Mouse (Mus musculus): ENCODE data around the gene Acot1. TPM values are rescaled to one million over a fixed set of nuclear protein-coding genes. Genes with fewer than 3 reads are reported as not detected.
A peak's percentile ranks its signal among the peaks of the same experiment; 100 is the strongest.
"Not testable (repeated sequence)": the region's sequence is repeated elsewhere in the genome, so short reads cannot be mapped to it uniquely, and the experiment has no call there.

Gene Acot1
- total and polyA plus RNA-seq, 2 experiments from 2014 or later: 122 to 137 TPM

GRCm38 (mm10) chr12:84042248-84042647 lies 33.0 kb downstream of the Acot1 start:
- no peaks in the 10 kb centered on the region for H3K36me3 ChIP-seq (replicated peaks; ENCODE audit: control insufficient read depth, insufficient read depth, low read length)
- H3K4me2 ChIP-seq (ENCODE audit: low read depth, low read length): no peak overlapping the region
- WGBS: 88% methylated on average over 5 of the region's 5 CpGs
- no peak overlapping the region for H3K4me3 ChIP-seq (ENCODE audit: low read depth, low read length)
- no peak overlapping the region for H3K9ac ChIP-seq (replicated peaks; ENCODE audit: low read depth, low read length)
- no peaks in the 10 kb centered on the region; the same call in 1 of the 2 replicates for H3K27me3 ChIP-seq (ENCODE audit: control insufficient read depth, insufficient read depth, low read length)
- DNase-seq (ENCODE audit: low spot score): no peak
- H3K9me3 ChIP-seq (replicated peaks; ENCODE audit: control insufficient read depth, low read length): no peaks in the 10 kb centered on the region
- no peaks in the 10 kb centered on the region; the same call in 1 of the 2 replicates for H3K4me1 ChIP-seq (ENCODE audit: control insufficient read depth, insufficient read depth)
- TF ChIP-seq EP300 (IDR thresholded peaks at IDR 0.05; ENCODE audit: low read depth): no peak
- no peak for TF ChIP-seq CTCF (IDR thresholded peaks at IDR 0.05; ENCODE audit: low read depth)
- no peak for ATAC-seq (ENCODE audit: insufficient read depth, low read depth)
- H3K27ac ChIP-seq (ENCODE audit: low read depth): no peak overlapping the region

GRCm38 (mm10) chr12:84044045-84044444 lies 34.8 kb downstream of the Acot1 start:
- WGBS: 70% methylated on average over 2 of the region's 2 CpGs
- H3K4me3 ChIP-seq (ENCODE audit: low read depth, low read length): no peak overlapping the region
- ATAC-seq (ENCODE audit: insufficient read depth, low read depth) (no peak), DNase-seq (ENCODE audit: low spot score) (no peak)
- no peak overlapping the region for H3K27ac ChIP-seq (ENCODE audit: low read depth)
- H3K9me3 ChIP-seq (replicated peaks; ENCODE audit: control insufficient read depth, low read length): 0 out of 2 replicates have a peak, but pooled peaks cover 6% of the 10 kb centered on the region
- TF ChIP-seq CTCF (IDR thresholded peaks at IDR 0.05; ENCODE audit: low read depth) (no peak), EP300 (IDR thresholded peaks at IDR 0.05; ENCODE audit: low read depth) (no peak)
- no peaks in the 10 kb centered on the region for H3K4me1 ChIP-seq (ENCODE audit: control insufficient read depth, insufficient read depth)
- H3K4me2 ChIP-seq (ENCODE audit: low read depth, low read length): no peak overlapping the region
- no peaks in the 10 kb centered on the region for H3K36me3 ChIP-seq (replicated peaks; ENCODE audit: control insufficient read depth, insufficient read depth, low read length)
- H3K9ac ChIP-seq (replicated peaks; ENCODE audit: low read depth, low read length): no peak overlapping the region
- no peaks in the 10 kb centered on the region for H3K27me3 ChIP-seq (ENCODE audit: control insufficient read depth, insufficient read depth, low read length)

GRCm38 (mm10) chr12:84046906-84047305 lies 37.6 kb downstream of the Acot1 start:
- no peaks in the 10 kb centered on the region for H3K36me3 ChIP-seq (replicated peaks; ENCODE audit: control insufficient read depth, insufficient read depth, low read length)
- H3K4me3 ChIP-seq (ENCODE audit: low read depth, low read length): no peak overlapping the region
- no peaks in the 10 kb centered on the region for H3K27me3 ChIP-seq (ENCODE audit: control insufficient read depth, insufficient read depth, low read length)
- ATAC-seq (ENCODE audit: insufficient read depth, low read depth): no peak
- no peaks in the 10 kb centered on the region for H3K4me1 ChIP-seq (ENCODE audit: control insufficient read depth, insufficient read depth)
- no peak overlapping the region for H3K9ac ChIP-seq (replicated peaks; ENCODE audit: low read depth, low read length)
- 0 out of 2 replicates have a peak, but pooled peaks cover 6% of the 10 kb centered on the region for H3K9me3 ChIP-seq (replicated peaks; ENCODE audit: control insufficient read depth, low read length)
- no peak for DNase-seq (ENCODE audit: low spot score)
- 88% methylated on average over 1 of the region's 1 CpGs for WGBS
- TF ChIP-seq EP300 (IDR thresholded peaks at IDR 0.05; ENCODE audit: low read depth): no peak
- TF ChIP-seq CTCF (IDR thresholded peaks at IDR 0.05; ENCODE audit: low read depth): no peak
- H3K4me2 ChIP-seq (ENCODE audit: low read depth, low read length): no peak overlapping the region
- H3K27ac ChIP-seq (ENCODE audit: low read depth): no peak overlapping the region

GRCm38 (mm10) chr12:84050744-84051143 lies 41.5 kb downstream of the Acot1 start:
- DNase-seq (ENCODE audit: low spot score); H3K9me3 ChIP-seq (replicated peaks; ENCODE audit: control insufficient read depth, low read length); H3K9ac ChIP-seq (replicated peaks; ENCODE audit: low read depth, low read length); H3K4me1 ChIP-seq (ENCODE audit: control insufficient read depth, insufficient read depth); H3K4me3 ChIP-seq (ENCODE audit: low read depth, low read length); H3K36me3 ChIP-seq (replicated peaks; ENCODE audit: control insufficient read depth, insufficient read depth, low read length); H3K27ac ChIP-seq (ENCODE audit: low read depth); H3K4me2 ChIP-seq (ENCODE audit: low read depth, low read length); ATAC-seq (ENCODE audit: insufficient read depth, low read depth): not testable (repeated sequence)
- H3K27me3 ChIP-seq (ENCODE audit: control insufficient read depth, insufficient read depth, low read length): 0 out of 2 replicates have a peak, but pooled peaks cover 15% of the 10 kb centered on the region
- WGBS: 77% methylated on average over 5 of the region's 5 CpGs

GRCm38 (mm10) chr12:84051937-84052474 lies 42.7 kb downstream of the Acot1 start, which contains the start of gene Acot3:
Gene Acot3, plus strand, starts transcription at chr12:84052144.
- peak within 1 kb of the TSS; percentile 65 for H3K4me2 ChIP-seq (ENCODE audit: low read depth, low read length)
- no peaks in the 10 kb centered on the region for H3K36me3 ChIP-seq (replicated peaks; ENCODE audit: control insufficient read depth, insufficient read depth, low read length)
- no peak within 1 kb of the TSS for H3K9ac ChIP-seq (replicated peaks; ENCODE audit: low read depth, low read length)
- WGBS: 78% methylated on average over 5 of the region's 5 CpGs
- peak within 1 kb of the TSS; percentile 46; the same call in 1 of the 2 replicates for H3K4me3 ChIP-seq (ENCODE audit: low read depth, low read length)
- 0 out of 2 replicates have a peak, but pooled peaks cover 6% of the 10 kb centered on the region for H3K9me3 ChIP-seq (replicated peaks; ENCODE audit: control insufficient read depth, low read length)
- 0 out of 2 replicates have a peak, but pooled peaks cover 15% of the 10 kb centered on the region for H3K27me3 ChIP-seq (ENCODE audit: control insufficient read depth, insufficient read depth, low read length)
- no peak for ATAC-seq (ENCODE audit: insufficient read depth, low read depth)
- TF ChIP-seq CTCF (IDR thresholded peaks at IDR 0.05; ENCODE audit: low read depth) (no peak), EP300 (IDR thresholded peaks at IDR 0.05; ENCODE audit: low read depth) (no peak)
- H3K27ac ChIP-seq (ENCODE audit: low read depth): no peak within 1 kb of the TSS
- 0 out of 2 replicates have a peak, but pooled peaks cover 4% of the 10 kb centered on the region for H3K4me1 ChIP-seq (ENCODE audit: control insufficient read depth, insufficient read depth)
- no peak for DNase-seq (ENCODE audit: low spot score)

- TF ChIP-seq CTCF (IDR thresholded peaks at IDR 0.05; ENCODE audit: low read depth) (no peak), EP300 (IDR thresholded peaks at IDR 0.05; ENCODE audit: low read depth) (no peak)
- H3K4me3 ChIP-seq (ENCODE audit: low read depth, low read length): peak overlapping the region; percentile 46; the same call in 1 of the 2 replicates
- DNase-seq (ENCODE audit: low spot score): no peak
- no peak overlapping the region for H3K9ac ChIP-seq (replicated peaks; ENCODE audit: low read depth, low read length)
- 0 out of 2 replicates have a peak, but pooled peaks cover 4% of the 10 kb centered on the region for H3K4me1 ChIP-seq (ENCODE audit: control insufficient read depth, insufficient read depth)
- 90% methylated on average over 7 of the region's 7 CpGs for WGBS
- H3K36me3 ChIP-seq (replicated peaks; ENCODE audit: control insufficient read depth, insufficient read depth, low read length): no peaks in the 10 kb centered on the region
- no peak for ATAC-seq (ENCODE audit: insufficient read depth, low read depth)
- H3K4me2 ChIP-seq (ENCODE audit: low read depth, low read length): no peak overlapping the region
- 0 out of 2 replicates have a peak, but pooled peaks cover 15% of the 10 kb centered on the region for H3K27me3 ChIP-seq (ENCODE audit: control insufficient read depth, insufficient read depth, low read length)
- 0 out of 2 replicates have a peak, but pooled peaks cover 6% of the 10 kb centered on the region for H3K9me3 ChIP-seq (replicated peaks; ENCODE audit: control insufficient read depth, low read length)
- H3K27ac ChIP-seq (ENCODE audit: low read depth): no peak overlapping the region
These were observed 43.3 kb downstream of the Acot1 start for GRCm38 (mm10) chr12:84052609-84053008.

All from heart, postnatal 0 days (tissue).